Mouse (Mus musculus): ENCODE data around the gene Fam216a.

Gene Fam216a

GRCm38 (mm10) chr5:122391178-122391785, 19.1 kb upstream of the Fam216a start:
- no peak for DNase-seq (ENCODE audit: extremely low spot score)

- no peak for DNase-seq (ENCODE audit: extremely low spot score)
These were observed 18.5 kb upstream of the Fam216a start for GRCm38 (mm10) chr5:122390671-122391070.

GRCm38 (mm10) chr5:122390006-122390405, 17.8 kb upstream of the Fam216a start:
- DNase-seq (ENCODE audit: extremely low spot score): no peak

DNA sequence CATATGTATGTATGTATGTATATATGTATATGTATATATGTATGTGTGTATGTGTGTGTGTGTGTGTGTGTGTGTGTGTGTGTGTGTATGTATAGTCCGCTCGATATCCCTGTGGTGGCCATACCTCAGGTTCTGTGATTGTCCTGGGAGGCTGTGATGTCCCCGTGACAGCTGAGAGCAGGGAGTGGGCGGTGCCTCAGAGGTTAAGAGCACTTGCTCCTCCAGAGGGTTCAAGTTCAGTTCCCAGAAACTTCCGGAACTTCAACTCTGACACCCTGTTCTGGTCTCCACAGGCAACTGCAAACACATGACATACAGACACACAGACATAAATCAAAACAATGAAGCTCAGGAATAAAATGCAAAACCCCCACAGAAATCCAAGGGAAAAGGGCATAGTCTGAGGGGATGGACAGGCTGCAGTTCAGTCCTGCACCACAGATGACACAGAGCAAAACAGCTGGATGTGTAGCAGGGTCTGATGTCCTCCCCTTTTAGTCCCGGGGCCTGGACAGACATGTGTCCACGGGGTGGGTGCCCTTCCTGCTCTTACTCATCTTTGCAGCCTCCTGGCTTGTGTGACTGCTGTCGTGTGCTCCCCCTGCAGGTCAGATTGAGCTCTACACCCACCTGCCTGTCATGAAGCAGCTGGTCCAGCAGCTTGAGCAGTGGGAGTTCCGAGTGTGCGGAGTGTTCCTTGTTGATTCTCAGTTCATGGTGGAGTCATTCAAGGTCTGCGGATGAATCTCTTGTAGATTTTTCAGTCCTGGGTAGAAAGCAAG, 7.4 kb upstream of the Fam216a start:
- peak; percentile 60 for DNase-seq (ENCODE audit: extremely low spot score)

GRCm38 (mm10) chr5:122378171-122378570, 6.0 kb upstream of the Fam216a start:
- DNase-seq (ENCODE audit: extremely low spot score): no peak

GRCm38 (mm10) chr5:122377101-122377833, 5.1 kb upstream of the Fam216a start:
- no peak for DNase-seq (ENCODE audit: extremely low spot score)

- no peak for DNase-seq (ENCODE audit: extremely low spot score)
These were observed 714 bp upstream of the Fam216a start for GRCm38 (mm10) chr5:122372878-122373277.

- DNase-seq (ENCODE audit: extremely low spot score): no peak
These were observed 473 bp downstream of the Fam216a start, which contains the start of gene Gpn3 for GRCm38 (mm10) chr5:122371591-122372191. TSS of gene Gpn3 (plus strand) at chr5:122371876.

GRCm38 (mm10) chr5:122354492-122355067, 17.6 kb downstream of the Fam216a start:
- DNase-seq (ENCODE audit: extremely low spot score): no peak

DNA sequence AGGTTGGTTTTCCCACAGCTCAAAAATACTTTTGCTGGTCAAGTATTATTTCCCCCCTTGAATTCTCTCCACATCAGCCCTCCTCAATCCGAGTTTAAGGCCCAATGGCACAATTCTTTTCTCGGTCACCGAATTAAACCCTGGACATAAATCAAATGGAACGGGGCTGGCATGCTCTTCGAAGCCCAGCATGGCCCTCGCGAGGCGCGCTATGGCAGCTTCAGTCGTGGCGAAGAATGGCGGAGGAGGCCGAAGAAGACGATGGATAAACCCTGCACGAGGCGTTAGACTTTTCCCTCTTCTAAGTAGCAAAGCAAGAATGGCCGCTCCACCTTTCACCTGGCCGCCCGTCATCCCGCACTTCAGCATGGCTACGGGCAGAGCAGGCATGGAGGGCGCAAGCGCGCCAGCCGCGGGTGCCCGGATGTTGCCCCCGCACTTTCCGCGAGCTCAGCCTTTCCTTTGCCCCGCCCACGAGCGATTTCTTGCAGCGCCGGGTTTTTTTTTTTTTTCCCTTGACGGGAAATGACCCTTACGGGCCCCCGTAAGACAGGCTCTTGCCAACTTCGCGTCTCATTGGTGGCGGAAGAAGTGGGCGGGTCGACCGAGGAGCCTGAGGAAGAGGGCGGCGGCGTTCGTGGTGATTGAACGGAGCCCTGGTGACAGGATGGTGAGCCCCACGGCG, 18.2 kb downstream of the Fam216a start, which contains the start of the genes Rad9b and Vps29:
Rad9b (minus strand) TSS at position 427 of the 685 bp plus-strand sequence.
Vps29 (plus strand) TSS at position 563 of the 685 bp plus-strand sequence.
- DNase-seq (ENCODE audit: extremely low spot score): peak; percentile 99

- DNase-seq (ENCODE audit: extremely low spot score): no peak
These were observed 26.4 kb downstream of the Fam216a start for GRCm38 (mm10) chr5:122345777-122346176.

DNA sequence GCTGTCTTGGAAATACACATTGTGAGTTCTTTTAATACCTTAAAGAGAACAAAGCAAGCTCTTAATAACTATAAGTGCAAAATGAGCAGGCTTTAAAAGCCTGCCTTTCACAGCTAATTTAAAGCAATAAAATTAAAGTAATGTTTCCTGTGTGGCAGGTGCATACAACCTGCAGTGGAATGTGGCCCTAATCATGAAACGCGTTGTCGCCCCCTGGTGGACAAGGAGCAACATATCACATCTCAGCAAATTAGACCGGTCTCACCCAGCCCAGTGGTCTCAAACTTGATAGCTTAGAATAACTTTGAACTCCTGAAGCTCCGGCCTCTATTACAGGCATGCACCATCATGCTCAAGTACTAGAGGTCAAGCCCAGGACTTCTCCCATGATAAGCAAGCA, 27.9 kb downstream of the Fam216a start:
- DNase-seq (ENCODE audit: extremely low spot score): peak; percentile 69

- no peak for DNase-seq (ENCODE audit: extremely low spot score)
These were observed 28.4 kb downstream of the Fam216a start for GRCm38 (mm10) chr5:122343768-122344167.

GRCm38 (mm10) chr5:122342874-122343273, 29.3 kb downstream of the Fam216a start:
- DNase-seq (ENCODE audit: extremely low spot score): no peak

- no peak for DNase-seq (ENCODE audit: extremely low spot score)
These were observed 35.4 kb downstream of the Fam216a start for GRCm38 (mm10) chr5:122336554-122337294.

DNA sequence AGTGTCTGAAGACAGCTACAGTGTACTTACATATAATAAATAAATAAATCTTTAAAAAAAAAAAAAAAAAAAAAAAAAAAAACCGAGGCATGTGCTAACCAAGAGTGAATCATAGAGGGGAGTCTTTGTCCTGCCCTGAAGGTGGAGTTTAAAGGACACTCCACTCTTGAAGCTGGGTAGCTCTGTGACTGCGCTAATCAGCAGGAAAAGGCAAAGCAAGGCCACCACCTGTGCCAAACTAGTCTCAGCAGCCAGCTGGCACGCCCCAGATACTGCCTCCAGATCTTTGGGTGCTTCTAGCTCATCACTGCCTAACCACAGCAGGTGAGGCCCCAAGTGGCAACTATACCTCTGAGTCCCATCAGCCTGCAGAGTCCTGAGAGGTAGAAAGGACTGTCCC, 37.5 kb downstream of the Fam216a start:
- no peak for DNase-seq (ENCODE audit: extremely low spot score)

GRCm38 (mm10) chr5:122330269-122330668, 41.9 kb downstream of the Fam216a start:
- no peak for DNase-seq (ENCODE audit: extremely low spot score)

GRCm38 (mm10) chr5:122327283-122327682, 44.9 kb downstream of the Fam216a start:
- DNase-seq (ENCODE audit: extremely low spot score): no peak

DNA sequence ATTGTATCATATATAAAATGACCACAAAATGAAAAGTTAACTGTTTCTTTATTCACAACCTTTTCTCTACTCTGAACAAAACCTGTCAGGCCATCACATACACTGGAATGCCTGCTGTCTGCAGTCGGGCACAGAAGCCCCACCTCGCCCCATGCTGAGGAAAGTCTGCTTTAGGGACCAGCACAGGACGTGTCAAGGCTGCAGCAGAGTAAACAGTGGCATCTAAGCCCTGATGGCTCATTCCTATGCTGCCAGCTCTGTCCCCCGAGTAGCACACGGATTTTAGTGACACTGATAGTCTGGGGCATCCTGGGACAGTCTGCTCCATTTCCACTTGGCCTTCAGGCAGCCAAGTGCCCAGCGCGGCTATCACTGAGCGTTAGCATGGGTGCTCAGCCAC, 46.7 kb downstream of the Fam216a start:
- no peak for DNase-seq (ENCODE audit: extremely low spot score)
